Mouse (Mus musculus) heart, adult 2 months (tissue): ENCODE measurements around the gene Uggt2.

Experiments used
- CTCF ChIP-seq: fragments of 200-600 bp; IDR thresholded peaks from 2 replicates; pipeline ENCODE4 v1.8.1; 2022; ENCODE audit warnings: antibody characterized with exemption, mild to moderate bottlenecking, moderate library complexity
- POLR2A ChIP-seq: fragments of 200-500 bp; IDR thresholded peaks from 2 replicates; pipeline ENCODE4 v1.6.1; 2011; ENCODE audit warnings: mild to moderate bottlenecking, low read depth, low read length, control low read depth; ENCODE audit not compliant: insufficient read depth

- TF ChIP-seq CTCF (peak; percentile 95), POLR2A (no peak)
These were observed 112.3 kb downstream of the Uggt2 start for GRCm38 (mm10) chr14:118986653-118987522.
